8 mouse cellular contexts compared by ENCODE assay signal in the genomic region with DNA sequence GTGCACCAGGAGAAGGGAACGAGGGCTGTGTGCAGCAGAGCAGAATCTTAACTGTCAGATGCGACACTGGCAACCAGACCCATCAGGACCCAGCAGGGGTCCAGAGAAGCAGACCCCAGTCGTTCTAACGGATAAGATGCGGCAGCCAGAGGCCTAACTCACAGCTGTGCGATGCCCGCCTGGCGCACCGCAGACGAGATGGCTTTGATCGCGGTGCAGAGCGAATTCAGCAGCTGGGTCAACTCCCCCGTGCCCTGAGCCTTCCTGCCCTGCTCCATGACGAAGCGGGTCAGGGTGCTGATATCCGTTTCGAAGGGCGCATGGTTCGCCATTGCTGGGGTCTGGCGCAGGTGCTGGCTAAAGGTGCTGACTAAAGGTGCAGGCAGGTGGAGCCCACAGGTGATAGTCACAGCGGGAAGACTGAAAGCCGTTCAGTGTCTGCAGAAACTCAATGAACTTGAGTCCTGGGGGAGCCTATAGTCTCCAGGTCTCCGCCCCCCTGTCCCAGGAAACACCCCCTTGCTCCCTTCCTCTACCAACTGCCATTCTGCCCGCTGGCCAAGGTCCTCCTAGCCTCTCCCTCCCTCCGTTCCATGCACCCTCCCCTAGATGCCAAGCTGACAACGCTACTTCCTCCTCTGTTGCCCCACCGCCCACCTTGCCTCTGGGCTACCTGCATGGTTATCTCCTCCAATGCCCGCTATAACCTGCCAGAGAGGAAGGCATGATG. TPM values are rescaled to one million over a fixed set of nuclear protein-coding genes. Genes with fewer than 3 reads are reported as not detected.
DNase-seq lines count a peak whose midpoint lies in the region; ATAC-seq and TF ChIP-seq lines count a peak whose summit lies in the region.

Fbp1 (minus strand) TSS at position 571 of the 730 bp plus-strand sequence.

- H3K27ac ChIP-seq in liver, adult 2 months (replicated peaks; ENCODE audit: insufficient read depth, low read depth, low read length), result peak within 1 kb of the TSS; percentile 97
- no peak within 1 kb of the TSS for H3K27ac ChIP-seq in embryonic facial prominence, embryonic 14.5 days (replicated peaks; ENCODE audit: low read depth, low read length)
- H3K27ac ChIP-seq in kidney, embryonic 14.5 days (ENCODE audit: low read depth, low read length), result no peak within 1 kb of the TSS

- peaks cover 12% of the 10 kb centered on the region; the same call in 1 of the 2 replicates for H3K79me2 ChIP-seq in liver, adult 2 months (ENCODE audit: control insufficient read depth, insufficient read depth, low read length)

- H3K36me3 ChIP-seq in liver, adult 2 months (ENCODE audit: control insufficient read depth, insufficient read depth, low read length), result peaks cover 7% of the 10 kb centered on the region; the same call in 1 of the 2 replicates
- no peaks in the 10 kb centered on the region for H3K36me3 ChIP-seq in embryonic facial prominence, embryonic 14.5 days (ENCODE audit: control insufficient read depth, insufficient read depth, low read length)
- no peaks in the 10 kb centered on the region for H3K36me3 ChIP-seq in kidney, embryonic 14.5 days (ENCODE audit: control insufficient read depth, insufficient read depth, low read length)

- peak; percentile 83; the same call in 1 of the 2 replicates for TF ChIP-seq POLR2A in liver, adult 2 months (IDR thresholded peaks at IDR 0.05; ENCODE audit: extremely low read depth, insufficient read depth, low read length)

- 2% methylated on average over 29 of the region's 29 CpGs for WGBS in liver, adult 2 months
- WGBS in embryonic facial prominence, embryonic 14.5 days, result 4% methylated on average over 27 of the region's 29 CpGs
- WGBS in kidney, embryonic 14.5 days, result 2% methylated on average over 29 of the region's 29 CpGs

- H3K4me2 ChIP-seq in embryonic facial prominence, embryonic 14.5 days (ENCODE audit: low read depth, low read length), result peak within 1 kb of the TSS; percentile 50
- peak within 1 kb of the TSS; percentile 48 for H3K4me2 ChIP-seq in kidney, embryonic 14.5 days (replicated peaks; ENCODE audit: low read depth, low read length)

- peak within 1 kb of the TSS; percentile 89 for H3K9ac ChIP-seq in liver, adult 2 months (ENCODE audit: low read depth, low read length)
- H3K9ac ChIP-seq in embryonic facial prominence, embryonic 14.5 days (ENCODE audit: low read depth, low read length), result 0 out of 2 replicates have a peak within 1 kb of the TSS, but pooled peaks have one; percentile 41
- no peak within 1 kb of the TSS; the same call in 1 of the 2 replicates for H3K9ac ChIP-seq in kidney, embryonic 14.5 days (ENCODE audit: low read depth, low read length)

- H3K4me3 ChIP-seq in liver, adult 2 months (ENCODE audit: insufficient read depth, low read depth, low read length), result peak within 1 kb of the TSS; percentile 91
- peak within 1 kb of the TSS; percentile 26 for H3K4me3 ChIP-seq in embryonic facial prominence, embryonic 14.5 days (ENCODE audit: low read depth, low read length)
- H3K4me3 ChIP-seq in kidney, embryonic 14.5 days (ENCODE audit: low read length), result peak within 1 kb of the TSS; percentile 35

- no peak for TF ChIP-seq CTCF in liver, adult 2 months (IDR thresholded peaks at IDR 0.05; ENCODE audit: low read depth, low read length)

- peak; percentile 98 for DNase-seq in liver, adult 2 months (ENCODE audit: extremely low read depth, low read depth, low spot score)
- DNase-seq in liver, result no peak
- DNase-seq in embryonic facial prominence, embryonic 14.5 days (ENCODE audit: low spot score), result no peak
- peak; percentile 52 to 66 for DNase-seq in thymus, postnatal 36 days
- no peak for DNase-seq in spleen, postnatal 36 days (ENCODE audit: low spot score in 2 of 2)
- DNase-seq in gastrocnemius, postnatal 10 days, result no peak

- no peaks in the 10 kb centered on the region for H3K9me3 ChIP-seq in embryonic facial prominence, embryonic 14.5 days (ENCODE audit: control insufficient read depth, low read length)
- H3K9me3 ChIP-seq in kidney, embryonic 14.5 days (ENCODE audit: control insufficient read depth, low read length), result no peaks in the 10 kb centered on the region

- peaks cover 11% of the 10 kb centered on the region for H3K4me1 ChIP-seq in liver, adult 2 months (ENCODE audit: control insufficient read depth, insufficient read depth, low read length)
- peaks cover 4% of the 10 kb centered on the region for H3K4me1 ChIP-seq in embryonic facial prominence, embryonic 14.5 days (ENCODE audit: control insufficient read depth, insufficient read depth, low read length)
- H3K4me1 ChIP-seq in kidney, embryonic 14.5 days (ENCODE audit: control insufficient read depth, insufficient read depth, low read length), result peaks cover 5% of the 10 kb centered on the region; the same call in 1 of the 2 replicates

- H3K27me3 ChIP-seq in liver, adult 2 months (ENCODE audit: control insufficient read depth, insufficient read depth, low read length), result no peaks in the 10 kb centered on the region
- H3K27me3 ChIP-seq in embryonic facial prominence, embryonic 14.5 days (replicated peaks; ENCODE audit: control insufficient read depth, insufficient read depth, low read length), result peaks cover 37% of the 10 kb centered on the region
- peaks cover 17% of the 10 kb centered on the region for H3K27me3 ChIP-seq in kidney, embryonic 14.5 days (ENCODE audit: control insufficient read depth, insufficient read depth, low read length)

- no peak for ATAC-seq in embryonic facial prominence, embryonic 14.5 days (ENCODE audit: low read depth)
- peak; percentile 82 for ATAC-seq in kidney, embryonic 14.5 days (ENCODE audit: low FRiP score, low TSS enrichment)
- peak; percentile 50; the same call in 1 of the 2 replicates for ATAC-seq in megakaryocyte-erythroid progenitor cell, adult 5-6 weeks (replicated peaks; ENCODE audit: low FRiP score, low TSS enrichment, poor library complexity, severe bottlenecking)

RNA-seq across cellular contexts. Expression of gene Fbp1, which starts in this region (rescaled TPM):
- 1,448 and 1,888 TPM in 2 replicates for total RNA-seq in liver, adult 2 months (2014; rRNA removed)
- 1,550 and 1,804 TPM in 2 replicates for polyA plus RNA-seq in liver, adult 2 months (2012; rRNA removed)
- 1.2 and 2.0 TPM in 2 replicates for polyA plus RNA-seq in embryonic facial prominence, embryonic 14.5 days (2014; fragmentation: Nextera tagmentation; extraction: Ambion mirVana)
- polyA plus RNA-seq in kidney, embryonic 14.5 days (2014; fragmentation: Nextera tagmentation; extraction: Ambion mirVana), result 1.8 and 3.9 TPM in 2 replicates
- not detected in 2 replicates for total RNA-seq in megakaryocyte-erythroid progenitor cell, adult 5-6 weeks (2014; fragmentation: Nextera tagmentation)
- 0.70 TPM in 1 of 2 replicates, not detected in the other for total RNA-seq in megakaryocyte-erythroid progenitor cell, adult 5-6 weeks (2017)
- under 1 TPM in 1 of 2 experiments, not detected in 1; 0.54 TPM for total RNA-seq in gastrocnemius, postnatal 10 days (2021)

Comparison
In these comparisons a context has a peak if more than half of its experiments do, and no peak if none do; other contexts are left out.
1. RNA of gene Fbp1 (total RNA-seq): 1,448 to 1,888 TPM in liver, adult 2 months; 0.70 TPM in megakaryocyte-erythroid progenitor cell, adult 5-6 weeks and 0.54 TPM in gastrocnemius, postnatal 10 days; every median in the first group is over 100 times any median in the second.
2. RNA of gene Fbp1 (polyA plus RNA-seq): 1,550 to 1,804 TPM in liver, adult 2 months; 1.8 to 3.9 TPM in kidney, embryonic 14.5 days and 1.2 to 2.0 TPM in embryonic facial prominence, embryonic 14.5 days; every median in the first group is over 100 times any median in the second.
3. DNase-seq: peak in liver, adult 2 months (single experiment) and thymus, postnatal 36 days (2 of 2); none in liver (single experiment), embryonic facial prominence, embryonic 14.5 days (single experiment), spleen, postnatal 36 days (0 of 2) and gastrocnemius, postnatal 10 days (single experiment).
4. Peak in ATAC-seq in megakaryocyte-erythroid progenitor cell, adult 5-6 weeks; RNA of the gene not detected or under 1 TPM.
5. H3K4me3 ChIP-seq: peak in every context shown above with its lines; median percentile 91 in liver, adult 2 months; 35 in kidney, embryonic 14.5 days; 26 in embryonic facial prominence, embryonic 14.5 days.